Mouse (Mus musculus) G1E (cell line): ENCODE data around the gene P2ry2.
A peak's percentile ranks its signal among the peaks of the same experiment; 100 is the strongest.

Experiments used
- CTCF ChIP-seq: IDR thresholded peaks from 2 replicates; pipeline ENCODE4 v1.5.1; 2012; ENCODE audit warnings: low read depth, low read length, inconsistent platforms, mixed read lengths
- GATA1 ChIP-seq: IDR thresholded peaks from 2 replicates; pipeline ENCODE4 v1.6.1; 2012; ENCODE audit warnings: borderline replicate concordance, low read length, inconsistent platforms, mixed read lengths
- POLR2AphosphoS5 ChIP-seq: IDR thresholded peaks from 2 replicates; pipeline ENCODE4 v1.6.1; 2012; ENCODE audit warnings: low read depth, low read length, inconsistent platforms; ENCODE audit not compliant: insufficient replicate concordance

DNA sequence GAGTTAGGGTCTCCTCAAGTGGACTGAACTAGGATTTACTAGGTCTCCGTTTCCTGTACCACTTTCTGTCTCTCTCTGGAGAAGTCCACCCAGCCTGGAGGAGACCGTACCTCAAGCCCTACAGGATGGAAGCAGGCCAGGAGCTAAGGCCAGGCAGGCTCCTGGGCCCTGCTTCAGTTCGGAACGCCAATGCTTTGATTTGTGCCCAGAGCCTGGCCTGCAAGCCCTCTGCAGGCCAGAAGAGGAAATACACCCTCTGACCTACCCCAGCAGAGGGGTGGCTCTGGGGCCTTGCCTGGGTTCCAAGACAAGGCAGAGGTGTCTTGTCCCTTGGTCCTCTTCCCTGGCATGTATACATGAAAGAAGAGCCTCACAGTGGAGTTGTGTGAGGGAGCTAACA lies 47.6 kb downstream of the P2ry2 start:
- no peak for TF ChIP-seq POLR2AphosphoS5
- no peak for TF ChIP-seq GATA1
- TF ChIP-seq CTCF = peak; percentile 83
